Mouse (Mus musculus): ENCODE data around the gene Mplkip. TPM values are rescaled to one million over a fixed set of nuclear protein-coding genes. Genes with fewer than 3 reads are reported as not detected.

The Mplkip gene
- polyA plus RNA-seq (2012; rRNA removed; ENCODE audit: low replicate concordance): 5.9 and 18.2 TPM in 2 replicates

DNA sequence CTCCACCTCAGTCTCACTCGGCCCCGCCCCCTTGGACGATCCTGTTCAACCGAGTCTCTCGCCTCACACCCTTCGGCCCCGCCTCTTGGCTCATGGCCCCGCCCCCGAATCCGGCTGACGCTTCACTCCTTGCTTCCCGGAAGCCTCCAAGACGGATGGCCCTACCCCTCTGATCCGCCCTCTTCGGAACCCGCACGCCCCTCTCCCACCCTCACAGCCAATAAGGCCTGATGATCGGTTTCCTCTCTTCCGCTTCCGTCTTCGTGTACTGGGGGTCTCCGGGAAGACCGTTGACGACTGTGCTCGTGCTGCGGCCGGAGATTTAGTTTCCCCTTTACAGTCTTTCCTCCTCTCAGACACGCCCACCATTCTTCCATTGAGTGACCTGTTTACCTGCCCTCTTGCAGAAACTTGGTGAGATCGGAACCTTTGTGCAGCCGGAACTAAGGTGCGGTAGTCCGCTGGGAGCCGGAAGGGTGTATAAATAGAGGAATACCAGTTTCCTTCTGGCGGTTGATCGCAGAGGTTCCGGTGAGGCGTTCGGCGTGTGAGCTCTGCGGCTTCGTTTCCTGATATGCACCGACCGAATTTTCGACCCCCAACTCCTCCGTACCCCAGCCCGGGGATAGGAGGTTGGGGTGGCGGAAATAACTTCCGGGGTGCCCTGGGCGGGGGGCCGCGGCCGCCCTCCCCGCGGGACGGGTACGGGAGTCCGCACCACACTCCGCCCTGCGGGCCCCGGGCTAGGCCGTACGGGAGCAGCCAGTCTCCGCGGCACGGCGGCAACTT lies at the start of gene Mplkip, which contains the start of gene Sugct:
TSS of gene Mplkip (plus strand) at position 282 of the 789 bp plus-strand sequence.
TSS of gene Sugct (minus strand) at position 643 of the 789 bp plus-strand sequence.

Other genes with a start within 250 kb of the Mplkip start
- 0.84 and 2.8 TPM in 2 replicates for gene Sugct, start 361 bp downstream of the Mplkip start, polyA plus RNA-seq (2012; rRNA removed; ENCODE audit: low replicate concordance)
- 30.7 and 99.7 TPM in 2 replicates for gene Cdk13, start 109.9 kb downstream of the Mplkip start, polyA plus RNA-seq (2012; rRNA removed; ENCODE audit: low replicate concordance)
- 11.6 and 17.1 TPM in 2 replicates for gene Rala, start 249.0 kb downstream of the Mplkip start, polyA plus RNA-seq (2012; rRNA removed; ENCODE audit: low replicate concordance)